Mouse (Mus musculus) hindbrain, embryonic 15.5 days (tissue): ENCODE measurements at regions not wholly inside any gene's neighbourhood (a gene's known extent, or its start where the extent isn't known, plus 50 kb on each side); places are given as distances from the start of the nearest gene placed in this dataset.

Experiments used
- ATAC-seq: fragments of 200-750 bp; cut with Nextera tagmentation; 2 replicates; pipeline ENCODE4 v1.8.0; 2017; ENCODE audit warnings: low read depth, moderate number of reproducible peaks, moderate TSS enrichment; ENCODE audit not compliant: low FRiP score
- H3K27ac ChIP-seq: fragments of 300-500 bp; sonication (generic); replicated peaks from 2 replicates; pipeline ENCODE4 v1.5.1; 2015; ENCODE audit warnings: mild to moderate bottlenecking, inconsistent platforms
- H3K27me3 ChIP-seq: fragments of 300-500 bp; sonication (generic); 2 replicates; pipeline ENCODE4 v1.6.1; 2015; ENCODE audit warnings: control low read depth, inconsistent platforms
- H3K36me3 ChIP-seq: fragments of 300-500 bp; sonication (generic); 2 replicates; pipeline ENCODE4 v1.6.1; 2015; ENCODE audit warnings: control low read depth, inconsistent platforms
- H3K4me1 ChIP-seq: fragments of 300-500 bp; sonication (generic); replicated peaks from 2 replicates; pipeline ENCODE4 v1.6.1; 2015; ENCODE audit warnings: control low read depth, inconsistent platforms
- H3K4me2 ChIP-seq: fragments of 300-500 bp; sonication (generic); 2 replicates; pipeline ENCODE4 v1.6.1; 2015; ENCODE audit warnings: moderate library complexity, mild to moderate bottlenecking, inconsistent platforms
- H3K4me3 ChIP-seq: fragments of 300-500 bp; sonication (generic); 2 replicates; pipeline ENCODE4 v1.5.1; 2015; ENCODE audit warnings: mild to moderate bottlenecking, inconsistent platforms
- H3K9ac ChIP-seq: fragments of 300-500 bp; sonication (generic); 2 replicates; pipeline ENCODE4 v1.6.1; 2015; ENCODE audit warnings: inconsistent platforms
- H3K9me3 ChIP-seq: fragments of 300-500 bp; sonication (generic); 2 replicates; pipeline ENCODE4 v1.6.1; 2016; ENCODE audit warnings: control low read depth, inconsistent platforms
- WGBS: fragments of 180-500 bp; shearing (Covaris S2); methylation state at CpG from one replicate; pipeline ENCODE4 v1.1.7; 2015; 5-methylcytosine and 5-hydroxymethylcytosine counted together

DNA sequence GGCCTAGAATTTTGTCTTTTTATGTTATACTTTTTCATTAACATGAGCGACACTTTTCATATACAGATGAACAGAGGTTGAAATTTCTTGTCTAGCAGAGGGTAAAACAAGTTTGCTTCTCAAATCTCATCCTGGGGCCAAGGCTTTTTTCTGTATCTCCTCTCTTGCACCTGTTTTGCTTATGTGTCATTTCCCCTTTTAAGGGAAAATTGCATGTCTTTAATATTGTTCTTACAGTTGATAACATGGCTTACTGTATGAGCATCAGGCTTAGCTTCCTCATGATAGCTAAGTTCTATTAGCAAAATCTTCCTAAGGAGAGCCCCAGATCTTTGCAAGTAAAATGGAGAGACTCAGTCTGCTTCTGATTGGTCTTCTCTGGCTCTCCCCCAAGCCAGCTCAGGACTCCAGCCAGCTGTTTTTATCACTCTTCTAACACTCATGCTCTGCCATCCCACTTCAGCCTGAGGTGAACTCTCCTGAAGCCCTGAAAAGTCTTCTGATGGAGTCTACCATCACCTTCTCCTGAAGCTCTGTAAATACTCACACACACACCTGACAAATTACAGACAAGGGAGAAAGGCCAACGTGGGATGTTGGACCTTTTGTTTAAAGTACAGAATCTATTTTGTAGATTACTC is 160.8 kb downstream of the Wdr20rt start:
- no peak overlapping the region for H3K4me3 ChIP-seq
- H3K27ac ChIP-seq = no peak overlapping the region
- WGBS = 84% methylated on average over 2 of the region's 2 CpGs
- no peak overlapping the region for H3K4me2 ChIP-seq
- H3K4me1 ChIP-seq = no peaks in the 10 kb centered on the region
- ATAC-seq = no peak
- no peaks in the 10 kb centered on the region for H3K36me3 ChIP-seq
- no peak overlapping the region for H3K9ac ChIP-seq
- H3K27me3 ChIP-seq = no peaks in the 10 kb centered on the region
- no peaks in the 10 kb centered on the region for H3K9me3 ChIP-seq

DNA sequence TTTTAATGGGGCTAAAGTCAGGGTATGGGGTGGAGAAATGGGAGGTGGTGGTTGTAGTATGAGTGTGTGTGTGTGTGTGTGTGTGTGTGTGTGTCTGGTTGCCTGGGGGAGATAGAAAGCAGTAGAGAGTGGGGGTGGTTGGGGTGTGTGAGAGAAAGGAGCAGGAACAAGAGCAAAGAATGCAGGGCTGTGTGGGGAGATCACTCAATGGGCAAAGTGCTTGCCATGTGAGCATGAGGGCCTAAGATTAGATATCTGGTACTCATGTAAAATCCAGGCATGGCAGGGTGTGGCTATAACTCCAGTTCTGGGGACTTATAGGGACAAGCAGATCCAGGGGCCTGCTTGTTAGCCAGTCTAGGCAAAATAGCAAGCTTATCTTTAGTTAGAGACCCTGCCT is 161.7 kb downstream of the Wdr20rt start:
- H3K27ac ChIP-seq = no peak overlapping the region
- H3K4me3 ChIP-seq = no peak overlapping the region
- no peak overlapping the region for H3K4me2 ChIP-seq
- H3K9ac ChIP-seq = no peak overlapping the region
- ATAC-seq = no peak
- no peaks in the 10 kb centered on the region for H3K9me3 ChIP-seq
- no peaks in the 10 kb centered on the region for H3K4me1 ChIP-seq
- no peaks in the 10 kb centered on the region for H3K36me3 ChIP-seq
- H3K27me3 ChIP-seq = no peaks in the 10 kb centered on the region

DNA sequence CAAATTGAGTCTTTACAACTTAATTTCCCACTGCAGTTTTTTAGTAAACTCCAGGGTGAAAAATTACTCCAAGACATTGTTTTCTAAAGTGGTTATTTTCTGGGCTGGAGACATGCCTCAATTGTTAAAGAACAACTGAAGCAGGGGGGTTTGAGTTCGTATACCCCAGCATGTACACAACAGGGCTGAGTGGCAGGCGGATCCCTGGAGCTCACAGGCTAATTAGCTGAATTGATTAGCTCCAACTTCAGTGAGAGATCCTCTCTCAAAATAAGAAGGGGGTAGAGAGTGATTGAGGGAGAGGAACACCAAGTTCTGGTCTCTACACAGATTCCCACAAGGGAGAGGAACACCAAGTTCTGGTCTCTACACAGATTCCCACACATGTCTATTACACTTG is 164.2 kb downstream of the Wdr20rt start:
- no peak overlapping the region for H3K4me3 ChIP-seq
- ATAC-seq = no peak
- 30% methylated on average over 2 of the region's 2 CpGs for WGBS
- no peak overlapping the region for H3K27ac ChIP-seq
- no peak overlapping the region for H3K4me2 ChIP-seq
- H3K4me1 ChIP-seq = no peaks in the 10 kb centered on the region
- no peak overlapping the region for H3K9ac ChIP-seq
- H3K9me3 ChIP-seq = no peaks in the 10 kb centered on the region
- no peaks in the 10 kb centered on the region for H3K27me3 ChIP-seq
- no peaks in the 10 kb centered on the region for H3K36me3 ChIP-seq

DNA sequence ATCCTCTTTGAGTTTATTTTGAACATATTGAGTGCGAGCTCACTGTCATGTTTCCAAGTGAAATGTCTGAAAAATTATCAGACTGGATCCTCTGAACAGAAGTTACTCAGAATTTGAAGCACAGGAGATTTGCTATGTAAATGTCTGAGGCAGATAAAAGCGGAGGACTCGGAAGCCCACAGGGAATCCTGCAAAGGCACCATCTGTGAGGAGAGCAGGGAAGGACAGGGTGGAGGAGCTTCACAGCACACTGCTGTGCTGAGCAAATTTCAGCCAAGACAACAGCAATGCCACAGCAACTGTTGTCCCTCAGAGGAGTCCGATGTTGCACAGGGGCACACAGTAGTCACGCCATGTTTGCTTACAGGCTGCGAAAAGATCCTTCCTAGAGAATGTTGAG is 165.0 kb downstream of the Wdr20rt start:
- H3K9ac ChIP-seq = no peak overlapping the region
- H3K27me3 ChIP-seq = no peaks in the 10 kb centered on the region
- H3K36me3 ChIP-seq = no peaks in the 10 kb centered on the region
- H3K4me2 ChIP-seq = no peak overlapping the region
- H3K4me3 ChIP-seq = no peak overlapping the region
- H3K9me3 ChIP-seq = no peaks in the 10 kb centered on the region
- H3K27ac ChIP-seq = no peak overlapping the region
- H3K4me1 ChIP-seq = no peaks in the 10 kb centered on the region
- ATAC-seq = no peak
- WGBS = 67% methylated on average over 6 of the region's 6 CpGs

DNA sequence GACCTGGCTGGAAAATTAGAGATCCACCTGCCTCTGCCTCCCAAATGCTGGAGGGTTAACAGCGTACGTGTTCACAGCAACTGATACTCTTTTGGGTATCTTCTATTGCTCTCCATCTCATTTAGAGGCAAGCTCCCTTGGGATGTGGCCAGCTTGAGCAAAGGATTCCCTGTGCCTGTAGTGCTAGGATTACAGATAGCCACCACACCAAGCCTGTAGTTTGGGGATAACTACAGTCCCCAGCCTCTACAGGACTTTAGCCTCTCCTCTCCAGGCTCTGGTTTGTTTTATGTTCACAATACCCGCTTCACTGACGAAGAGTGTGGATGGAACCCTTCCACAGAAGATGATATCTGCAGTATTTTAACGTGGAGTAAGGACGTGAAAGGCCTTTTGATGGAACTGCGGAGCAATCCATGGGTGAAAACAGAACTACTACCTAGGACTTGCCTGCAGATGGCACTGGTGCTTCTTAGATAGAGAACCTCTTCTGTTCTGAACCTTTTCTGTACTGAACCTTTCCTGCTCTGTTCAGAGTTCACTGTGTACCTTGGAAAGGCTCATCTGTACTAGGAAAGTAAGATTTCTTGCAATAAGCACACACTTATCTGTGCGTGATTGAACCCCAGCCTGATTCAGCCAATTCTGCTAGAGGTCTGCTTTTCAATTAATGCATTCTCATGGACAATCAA is 176.6 kb downstream of the Wdr20rt start:
- ATAC-seq = peak; percentile 90
- Histone ChIP-seq H3K27ac (no peak overlapping the region), H3K9ac (no peak overlapping the region), H3K27me3 (no peaks in the 10 kb centered on the region), H3K9me3 (no peaks in the 10 kb centered on the region), H3K4me1 (no peaks in the 10 kb centered on the region), H3K4me2 (no peak overlapping the region), H3K36me3 (no peaks in the 10 kb centered on the region), H3K4me3 (no peak overlapping the region)
- 42% methylated on average over 8 of the region's 8 CpGs for WGBS

DNA sequence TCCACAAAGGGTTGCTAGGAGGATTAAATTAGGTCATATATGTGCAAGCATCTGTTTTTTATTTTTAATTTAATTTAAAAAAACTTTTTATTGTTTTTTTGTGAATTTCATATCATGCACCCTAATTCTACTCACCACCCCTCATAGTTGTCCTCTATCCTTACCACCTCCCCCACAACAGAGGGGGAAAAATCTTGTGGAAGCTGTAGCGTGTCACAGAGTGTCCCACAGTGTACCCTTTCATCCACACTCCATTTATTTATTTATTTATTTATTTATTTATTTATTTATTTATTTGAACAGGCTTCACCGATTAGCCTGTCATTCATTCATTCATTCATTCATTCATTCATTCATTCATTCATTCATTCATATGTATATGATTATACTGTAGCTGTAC is 177.8 kb downstream of the Wdr20rt start:
- ATAC-seq = no peak
- Histone ChIP-seq H3K27ac (no peak overlapping the region), H3K9me3 (no peaks in the 10 kb centered on the region), H3K27me3 (no peaks in the 10 kb centered on the region), H3K4me3 (no peak overlapping the region), H3K9ac (no peak overlapping the region), H3K36me3 (no peaks in the 10 kb centered on the region), H3K4me2 (no peak overlapping the region), H3K4me1 (no peaks in the 10 kb centered on the region)
- WGBS = 92% methylated on average over 2 of the region's 2 CpGs

DNA sequence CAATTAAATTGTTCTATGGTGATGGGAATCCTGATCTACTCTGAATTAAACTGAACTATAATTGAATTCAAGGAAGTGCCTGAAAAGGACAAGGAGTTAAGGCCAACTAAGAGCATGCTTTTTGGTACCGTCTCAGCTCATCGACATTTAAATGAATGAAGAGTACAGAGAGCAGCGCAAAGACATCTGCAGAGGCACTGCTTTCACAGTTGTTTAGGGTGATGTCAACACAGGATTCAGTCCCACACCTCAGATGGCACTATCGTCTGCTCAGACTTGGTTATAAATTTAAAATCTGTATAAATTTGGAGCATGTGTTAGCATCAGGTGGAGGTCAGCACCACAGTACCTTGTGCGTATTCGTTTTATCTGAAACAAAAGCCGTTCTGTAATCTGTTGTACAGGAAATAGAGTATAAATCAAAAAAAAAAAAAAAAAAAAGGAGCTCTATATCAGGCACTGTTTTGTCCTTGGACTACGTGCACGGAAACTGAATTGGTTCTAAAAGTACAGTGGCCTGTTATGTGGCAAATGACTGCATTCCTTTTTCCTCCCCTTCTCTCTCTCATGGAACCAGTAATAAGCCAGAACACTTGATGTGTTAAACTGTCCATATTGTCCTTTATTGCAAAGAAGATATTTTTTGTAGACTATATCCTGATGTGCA is 187.8 kb downstream of the Wdr20rt start:
- 68% methylated on average over 9 of the region's 9 CpGs for WGBS
- ATAC-seq = no peak
- H3K27ac ChIP-seq = no peak overlapping the region
- no peak overlapping the region for H3K4me3 ChIP-seq
- H3K9me3 ChIP-seq = no peaks in the 10 kb centered on the region
- H3K36me3 ChIP-seq = no peaks in the 10 kb centered on the region
- no peak overlapping the region for H3K4me2 ChIP-seq
- no peaks in the 10 kb centered on the region for H3K27me3 ChIP-seq
- 0 out of 2 replicates have a peak, but pooled peaks cover 6% of the 10 kb centered on the region for H3K4me1 ChIP-seq
- no peak overlapping the region for H3K9ac ChIP-seq

DNA sequence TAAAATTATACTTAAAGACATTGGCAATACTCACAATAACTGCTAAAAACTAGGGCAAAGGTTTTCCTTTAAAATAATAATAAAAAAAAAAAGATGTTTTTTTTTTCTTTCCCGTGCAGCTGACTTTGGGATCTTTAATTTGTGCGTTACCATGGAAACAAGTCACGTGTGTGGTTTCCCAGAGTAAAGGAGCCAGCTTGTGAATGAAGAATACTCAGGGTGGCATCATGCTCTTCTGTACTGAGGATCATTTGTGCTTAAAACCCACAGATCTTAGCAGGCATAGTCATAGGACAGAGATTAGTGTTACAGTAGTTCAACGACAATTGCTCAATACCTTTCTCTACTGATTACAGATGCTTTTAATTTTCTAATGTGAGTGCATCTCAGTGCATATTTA is 189.1 kb downstream of the Wdr20rt start:
- Histone ChIP-seq H3K36me3 (no peaks in the 10 kb centered on the region), H3K4me3 (no peak overlapping the region), H3K9me3 (no peaks in the 10 kb centered on the region), H3K4me2 (0 out of 2 replicates have a peak overlapping the region, but pooled peaks have one; percentile 9), H3K4me1 (0 out of 2 replicates have a peak, but pooled peaks cover 6% of the 10 kb centered on the region), H3K27me3 (no peaks in the 10 kb centered on the region), H3K27ac (no peak overlapping the region), H3K9ac (no peak overlapping the region)
- WGBS = 35% methylated on average over 4 of the region's 4 CpGs
- peak; percentile 82 for ATAC-seq

DNA sequence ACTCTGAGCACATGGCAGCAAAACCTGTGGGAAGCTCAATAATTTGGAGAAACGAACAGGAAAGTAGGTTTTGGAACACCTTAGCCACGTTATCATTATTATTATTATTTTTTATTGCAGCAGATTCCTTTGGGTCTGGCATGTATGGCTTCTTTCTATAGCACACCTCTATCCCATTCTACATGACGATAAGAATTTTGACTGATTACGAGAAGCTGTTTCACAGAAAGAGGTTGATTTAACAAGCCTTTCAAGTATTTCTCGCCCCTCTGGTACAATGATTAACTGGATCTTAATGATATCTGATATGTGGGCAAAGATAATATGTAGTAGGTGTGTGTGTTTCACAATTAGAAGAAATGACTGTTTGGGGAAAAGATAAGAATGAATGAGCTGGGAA is 191.6 kb downstream of the Wdr20rt start:
- Histone ChIP-seq H3K4me2 (no peak overlapping the region), H3K9me3 (no peaks in the 10 kb centered on the region), H3K4me3 (no peak overlapping the region), H3K27me3 (no peaks in the 10 kb centered on the region), H3K36me3 (no peaks in the 10 kb centered on the region), H3K27ac (no peak overlapping the region), H3K9ac (no peak overlapping the region), H3K4me1 (0 out of 2 replicates have a peak, but pooled peaks cover 6% of the 10 kb centered on the region)
- ATAC-seq = no peak
- WGBS = 87% methylated on average over 5 of the region's 5 CpGs

DNA sequence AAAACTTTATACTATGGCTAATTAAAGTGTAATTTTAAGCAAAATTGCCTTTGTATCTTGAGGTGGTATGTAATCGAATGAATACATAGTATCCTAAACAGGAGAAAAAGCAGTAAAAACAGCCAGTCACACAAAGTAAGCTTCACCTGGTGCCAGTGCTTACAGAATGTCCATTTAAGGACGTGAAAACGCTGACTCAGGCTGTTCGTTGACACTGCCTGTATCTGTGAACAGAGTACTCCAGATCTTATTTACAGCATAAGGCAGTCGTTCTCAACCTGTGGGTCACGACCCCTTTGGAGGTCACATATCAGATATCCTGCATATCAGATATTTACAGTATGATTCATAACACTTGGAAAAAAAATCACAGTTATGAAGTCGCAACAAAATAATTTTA is 194.8 kb downstream of the Wdr20rt start:
- no peak for ATAC-seq
- no peak overlapping the region for H3K9ac ChIP-seq
- H3K9me3 ChIP-seq = no peaks in the 10 kb centered on the region
- H3K4me1 ChIP-seq = no peaks in the 10 kb centered on the region
- H3K4me3 ChIP-seq = no peak overlapping the region
- H3K36me3 ChIP-seq = no peaks in the 10 kb centered on the region
- H3K27me3 ChIP-seq = no peaks in the 10 kb centered on the region
- 88% methylated on average over 7 of the region's 7 CpGs for WGBS
- no peak overlapping the region for H3K4me2 ChIP-seq
- H3K27ac ChIP-seq = no peak overlapping the region

DNA sequence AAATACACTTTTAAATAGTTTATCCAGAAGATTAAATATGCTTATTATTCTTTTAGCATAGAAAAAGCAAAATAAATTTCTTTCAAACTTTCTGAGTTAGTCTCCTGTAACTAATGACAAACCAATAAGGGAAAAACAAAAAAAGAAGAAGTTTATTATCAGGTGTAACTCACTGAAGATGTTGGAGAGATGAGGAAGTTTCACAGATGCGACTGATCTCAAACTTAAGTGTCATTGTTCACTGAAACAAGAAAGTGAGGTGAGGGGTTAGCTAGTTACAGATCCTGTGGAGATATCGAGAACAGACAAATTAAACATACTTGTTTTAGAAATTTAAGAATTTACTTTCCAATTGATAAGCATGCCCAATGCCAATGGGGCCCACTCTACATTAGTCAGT is 199.2 kb downstream of the Wdr20rt start:
- no peak for ATAC-seq
- whole genome bisulfite sequencing = 96% methylated on average over 2 of the region's 2 CpGs
- H3K9ac ChIP-seq = no peak overlapping the region

DNA sequence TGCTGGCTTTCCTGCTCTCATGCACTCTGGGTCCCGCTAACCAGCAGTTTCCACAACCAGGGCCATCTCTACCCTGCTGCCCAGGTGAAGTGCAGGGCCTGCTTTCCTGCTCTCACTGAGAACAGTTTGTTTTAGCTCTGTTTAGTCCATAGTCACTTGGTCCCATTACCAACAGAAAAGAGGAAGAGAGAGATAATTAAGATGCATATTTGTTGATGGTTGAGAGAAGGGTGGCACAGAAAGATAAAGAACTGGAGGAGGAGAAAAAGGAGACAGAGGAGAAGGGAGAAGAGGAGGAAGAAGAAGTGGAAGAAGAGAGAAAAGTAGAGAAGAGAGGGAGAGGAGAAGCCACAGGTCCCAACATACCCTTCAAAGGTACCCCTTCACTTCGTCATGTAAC is 200.1 kb downstream of the Wdr20rt start:
- no peak overlapping the region for H3K27ac ChIP-seq
- no peaks in the 10 kb centered on the region for H3K4me1 ChIP-seq
- H3K4me2 ChIP-seq = no peak overlapping the region
- no peak overlapping the region for H3K4me3 ChIP-seq
- no peak for ATAC-seq
- no peaks in the 10 kb centered on the region for H3K36me3 ChIP-seq
- no peak overlapping the region for H3K9ac ChIP-seq
- no peaks in the 10 kb centered on the region for H3K9me3 ChIP-seq
- no peaks in the 10 kb centered on the region for H3K27me3 ChIP-seq
- 100% methylated on average over 2 of the region's 2 CpGs for WGBS

More for the DNA sequence above, 199.2 kb downstream of the Wdr20rt start:
- Histone ChIP-seq H3K36me3 (no peaks in the 10 kb centered on the region), H3K9me3 (no peaks in the 10 kb centered on the region), H3K4me3 (no peak overlapping the region), H3K27me3 (no peaks in the 10 kb centered on the region), H3K4me1 (no peaks in the 10 kb centered on the region), H3K4me2 (no peak overlapping the region), H3K27ac (no peak overlapping the region)
